Mouse (Mus musculus): ENCODE results near the gene Rcan3.

GRCm38 (mm10) chr4:135463406-135463805 is 29.8 kb upstream of the Rcan3 start:
- TF ChIP-seq CTCF (IDR thresholded peaks at IDR 0.05 in 2 of 3, conservative IDR thresholded peaks at IDR 0.05 in 1 of 3; ENCODE audit: control insufficient read depth in 1 of 3, insufficient read depth in 1 of 3, low read depth in 2 of 3, low read length in 3 of 3, poor library complexity in 1 of 3, severe bottlenecking in 1 of 3) (no peak), EP300 (IDR thresholded peaks at IDR 0.05; ENCODE audit: low read depth in 1 of 2, low read length in 2 of 2) (no peak), SMC3 (IDR thresholded peaks at IDR 0.05; ENCODE audit: low read depth, low read length) (no peak), MAFK (IDR thresholded peaks at IDR 0.05; ENCODE audit: borderline replicate concordance, low read depth, low read length) (no peak)
